Mouse (Mus musculus): ENCODE measurements around the gene Efcab9. TPM values are rescaled to one million over a fixed set of nuclear protein-coding genes. Genes with fewer than 3 reads are reported as not detected.

Gene Efcab9
- polyA plus RNA-seq, 1 experiment = not detected

DNA sequence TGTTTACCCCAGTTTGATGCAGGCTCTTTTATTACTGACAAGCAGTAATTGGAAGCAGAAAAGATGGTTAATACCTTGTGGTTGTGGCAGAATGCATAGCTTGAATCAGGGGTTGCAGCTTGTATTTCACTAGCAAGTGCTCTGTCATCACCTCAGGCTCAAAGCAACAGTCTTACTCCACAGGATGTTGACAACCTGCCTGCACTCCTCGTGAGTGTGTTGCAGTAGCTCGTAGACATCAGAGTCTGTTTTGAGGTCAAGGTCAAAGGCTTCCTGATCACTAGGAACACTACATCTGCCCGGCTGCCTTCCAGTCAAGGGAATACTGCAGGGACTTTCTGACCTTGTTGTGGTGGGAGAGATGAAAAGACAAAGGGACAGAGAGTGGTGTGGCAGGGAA, 45.3 kb downstream of the Efcab9 start:
- Histone ChIP-seq H3K27ac (ENCODE audit: insufficient read depth, low read depth, low read length) (no peak overlapping the region), H3K36me3 (ENCODE audit: control insufficient read depth, insufficient read depth, low read length) (no peaks in the 10 kb centered on the region), H3K4me3 (ENCODE audit: insufficient read depth, low read depth, low read length) (no peak overlapping the region), H3K27me3 (replicated peaks; ENCODE audit: control insufficient read depth, insufficient read depth, low read length) (no peaks in the 10 kb centered on the region), H3K4me1 (ENCODE audit: control insufficient read depth, insufficient read depth, low read length) (no peaks in the 10 kb centered on the region)
- no peak for TF ChIP-seq POLR2A (IDR thresholded peaks at IDR 0.05; ENCODE audit: low read depth, low read length)
- no peak for TF ChIP-seq CTCF (conservative IDR thresholded peaks at IDR 0.05; ENCODE audit: insufficient read depth, insufficient read length, low read depth, low read length)
- no peak for DNase-seq
- 35% methylated on average over 3 of the region's 3 CpGs for WGBS

DNA sequence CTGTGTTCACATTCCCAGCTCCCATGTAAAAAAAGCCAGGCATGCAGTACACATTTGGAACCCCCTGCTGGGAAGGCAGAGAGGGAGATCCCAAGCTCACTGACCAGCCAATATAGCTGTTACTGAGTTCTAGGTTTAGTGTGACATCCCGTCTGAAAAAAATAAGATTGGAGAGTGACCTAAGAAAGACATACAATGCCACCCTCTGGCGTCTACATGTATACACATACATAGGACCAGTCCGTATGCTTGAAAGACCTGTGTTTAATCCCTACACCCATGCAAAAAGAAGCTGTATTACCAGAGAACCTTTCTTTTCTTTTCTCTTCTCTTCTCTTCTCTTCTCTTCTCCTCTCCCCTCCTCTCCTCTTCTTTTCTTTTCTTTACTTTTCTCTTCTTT, 46.6 kb downstream of the Efcab9 start:
- no peak overlapping the region for H3K27ac ChIP-seq (ENCODE audit: insufficient read depth, low read depth, low read length)
- H3K36me3 ChIP-seq (ENCODE audit: control insufficient read depth, insufficient read depth, low read length) = no peaks in the 10 kb centered on the region
- TF ChIP-seq CTCF (conservative IDR thresholded peaks at IDR 0.05; ENCODE audit: insufficient read depth, insufficient read length, low read depth, low read length) (no peak), POLR2A (IDR thresholded peaks at IDR 0.05; ENCODE audit: low read depth, low read length) (no peak)
- H3K27me3 ChIP-seq (replicated peaks; ENCODE audit: control insufficient read depth, insufficient read depth, low read length) = no peaks in the 10 kb centered on the region
- no peaks in the 10 kb centered on the region for H3K4me1 ChIP-seq (ENCODE audit: control insufficient read depth, insufficient read depth, low read length)
- H3K4me3 ChIP-seq (ENCODE audit: insufficient read depth, low read depth, low read length) = no peak overlapping the region
- WGBS = 67% methylated on average over 3 of the region's 3 CpGs
- DNase-seq = no peak

DNA sequence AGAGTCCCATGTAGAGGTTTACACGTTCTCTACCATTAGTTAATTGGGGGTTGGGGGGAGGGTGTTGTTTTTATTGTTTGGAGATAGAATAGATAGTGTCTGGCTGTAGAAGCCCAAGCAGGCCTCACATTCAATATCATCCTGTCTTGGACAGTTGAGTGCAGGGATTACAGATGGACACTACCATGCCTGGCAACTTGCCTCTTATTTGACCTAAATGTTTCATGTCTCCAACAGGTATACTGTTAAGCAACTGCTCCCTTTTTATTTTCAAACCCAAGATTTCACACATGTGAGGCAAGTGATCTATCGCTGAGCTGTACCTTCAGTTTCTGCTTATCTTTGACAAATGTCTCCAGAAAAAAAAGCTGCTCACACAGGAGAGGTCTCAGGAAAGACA, 50.4 kb downstream of the Efcab9 start:
- no peak for DNase-seq
- Histone ChIP-seq H3K36me3 (ENCODE audit: control insufficient read depth, insufficient read depth, low read length) (no peaks in the 10 kb centered on the region), H3K27ac (ENCODE audit: insufficient read depth, low read depth, low read length) (no peak overlapping the region), H3K4me3 (ENCODE audit: insufficient read depth, low read depth, low read length) (no peak overlapping the region), H3K27me3 (replicated peaks; ENCODE audit: control insufficient read depth, insufficient read depth, low read length) (no peaks in the 10 kb centered on the region), H3K4me1 (ENCODE audit: control insufficient read depth, insufficient read depth, low read length) (no peaks in the 10 kb centered on the region)
- WGBS = 80% methylated on average over 2 of the region's 2 CpGs
- no peak for TF ChIP-seq CTCF (conservative IDR thresholded peaks at IDR 0.05; ENCODE audit: insufficient read depth, insufficient read length, low read depth, low read length)
- no peak for TF ChIP-seq POLR2A (IDR thresholded peaks at IDR 0.05; ENCODE audit: low read depth, low read length)

DNA sequence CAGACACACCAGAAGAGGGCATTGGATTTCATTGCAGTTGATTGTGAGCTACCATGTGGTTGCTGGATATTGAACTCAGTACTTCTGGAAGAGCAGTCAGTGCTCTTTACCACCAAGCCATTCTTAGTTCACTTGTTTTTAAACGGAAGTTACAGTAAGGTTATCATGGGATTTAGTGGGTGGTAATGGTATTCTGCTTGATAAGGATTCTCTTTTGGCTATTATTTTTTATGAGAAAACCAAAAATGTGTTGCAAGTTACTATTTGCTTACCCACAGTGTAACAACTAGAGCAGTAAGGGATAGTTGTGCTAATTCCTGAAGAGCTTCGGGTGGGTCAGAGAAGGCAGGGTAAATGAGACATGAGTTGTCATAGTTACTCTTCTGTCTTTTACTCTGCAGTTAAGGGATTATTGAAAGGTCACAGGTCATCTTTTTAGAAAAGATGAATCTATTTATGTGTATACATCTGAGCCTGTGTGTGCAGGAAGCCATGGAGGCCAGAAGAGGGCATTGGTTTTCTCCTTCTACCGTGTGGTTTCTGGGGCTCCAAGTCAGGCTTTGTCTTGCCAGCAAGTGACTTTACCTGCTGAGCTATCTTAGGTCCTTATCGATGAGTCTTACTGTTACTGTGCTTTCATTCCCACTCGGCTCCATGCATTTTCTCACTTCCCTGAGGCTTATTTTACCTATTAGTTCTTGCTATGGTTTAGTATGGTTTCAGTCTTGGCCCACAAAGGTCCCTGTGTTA, 56.2 kb downstream of the Efcab9 start:
- Histone ChIP-seq H3K27me3 (replicated peaks; ENCODE audit: control insufficient read depth, insufficient read depth, low read length) (no peaks in the 10 kb centered on the region), H3K4me1 (ENCODE audit: control insufficient read depth, insufficient read depth, low read length) (no peaks in the 10 kb centered on the region), H3K4me3 (ENCODE audit: insufficient read depth, low read depth, low read length) (no peak overlapping the region), H3K36me3 (ENCODE audit: control insufficient read depth, insufficient read depth, low read length) (no peaks in the 10 kb centered on the region), H3K27ac (ENCODE audit: insufficient read depth, low read depth, low read length) (no peak overlapping the region)
- DNase-seq = no peak
- 0 out of 2 replicates have a peak, but pooled peaks have one; percentile 1 for TF ChIP-seq CTCF (conservative IDR thresholded peaks at IDR 0.05; ENCODE audit: insufficient read depth, insufficient read length, low read depth, low read length)
- no peak for TF ChIP-seq POLR2A (IDR thresholded peaks at IDR 0.05; ENCODE audit: low read depth, low read length)
- WGBS = 90% methylated on average over 5 of the region's 5 CpGs

DNA sequence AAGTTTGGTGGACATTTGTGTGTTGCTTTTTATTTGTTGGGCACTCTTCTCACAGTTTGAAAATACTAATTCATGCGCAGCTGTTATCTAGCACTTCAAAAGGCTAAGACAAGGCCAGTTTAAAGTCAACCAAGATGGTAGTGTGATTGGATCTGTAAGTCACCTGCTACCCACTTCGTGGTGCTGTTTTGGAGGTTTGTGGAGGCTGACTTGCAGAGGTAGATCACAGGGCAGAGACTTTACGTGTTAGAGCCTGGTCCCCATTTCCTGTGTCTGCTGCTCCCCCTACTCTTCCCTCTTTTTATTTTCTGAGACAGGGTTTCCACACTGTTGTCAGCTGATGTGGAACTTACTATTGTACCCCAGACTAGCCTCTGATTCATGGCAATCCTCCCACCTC, 57.2 kb downstream of the Efcab9 start:
- TF ChIP-seq CTCF (conservative IDR thresholded peaks at IDR 0.05; ENCODE audit: insufficient read depth, insufficient read length, low read depth, low read length) (no peak), POLR2A (IDR thresholded peaks at IDR 0.05; ENCODE audit: low read depth, low read length) (no peak)
- DNase-seq = no peak
- 83% methylated on average over 3 of the region's 3 CpGs for WGBS

More for the DNA sequence above, 57.2 kb downstream of the Efcab9 start:
- no peak overlapping the region for H3K27ac ChIP-seq (ENCODE audit: insufficient read depth, low read depth, low read length)
- H3K27me3 ChIP-seq (replicated peaks; ENCODE audit: control insufficient read depth, insufficient read depth, low read length) = no peaks in the 10 kb centered on the region
- H3K36me3 ChIP-seq (ENCODE audit: control insufficient read depth, insufficient read depth, low read length) = no peaks in the 10 kb centered on the region
- H3K4me3 ChIP-seq (ENCODE audit: insufficient read depth, low read depth, low read length) = no peak overlapping the region
- no peaks in the 10 kb centered on the region for H3K4me1 ChIP-seq (ENCODE audit: control insufficient read depth, insufficient read depth, low read length)

Other genes with a start within 250 kb of the Efcab9 start
- 1,733 and 2,108 TPM in 2 replicates for gene Hba-a1, start 248.6 kb downstream of the Efcab9 start, polyA plus RNA-seq (2012; rRNA removed)
- gene Hbq1b, start 245.1 kb downstream of the Efcab9 start, polyA plus RNA-seq (2012; rRNA removed) = 0.22 and 0.34 TPM in 2 replicates
- gene Hba-a2, start 235.6 kb downstream of the Efcab9 start, polyA plus RNA-seq (2012; rRNA removed) = 4,083 and 5,122 TPM in 2 replicates
- 0.18 and 0.45 TPM in 2 replicates for gene Hbq1a, start 232.0 kb downstream of the Efcab9 start, polyA plus RNA-seq (2012; rRNA removed)
- gene Sh3pxd2b, start 184.3 kb downstream of the Efcab9 start, polyA plus RNA-seq (2012; rRNA removed) = 3.7 TPM in 2 replicates
- gene Ubtd2, start 76.7 kb downstream of the Efcab9 start, polyA plus RNA-seq (2012; rRNA removed) = 4.6 and 5.4 TPM in 2 replicates
- 6.3 and 9.4 TPM in 2 replicates for gene Stk10, start 1.2 kb upstream of the Efcab9 start, polyA plus RNA-seq (2012; rRNA removed)
- 62.2 and 63.7 TPM in 2 replicates for gene Fbxw11, start 110.6 kb upstream of the Efcab9 start, polyA plus RNA-seq (2012; rRNA removed)

All from kidney, adult 2 months (tissue).